Mouse (Mus musculus): Measurements from ENCODE around the gene Zmiz1. TPM values are rescaled to one million over a fixed set of nuclear protein-coding genes. Genes with fewer than 3 reads are reported as not detected.

Zmiz1 gene
- polyA plus RNA-seq, 1 experiment from 2014 or later = 57.4 TPM

DNA sequence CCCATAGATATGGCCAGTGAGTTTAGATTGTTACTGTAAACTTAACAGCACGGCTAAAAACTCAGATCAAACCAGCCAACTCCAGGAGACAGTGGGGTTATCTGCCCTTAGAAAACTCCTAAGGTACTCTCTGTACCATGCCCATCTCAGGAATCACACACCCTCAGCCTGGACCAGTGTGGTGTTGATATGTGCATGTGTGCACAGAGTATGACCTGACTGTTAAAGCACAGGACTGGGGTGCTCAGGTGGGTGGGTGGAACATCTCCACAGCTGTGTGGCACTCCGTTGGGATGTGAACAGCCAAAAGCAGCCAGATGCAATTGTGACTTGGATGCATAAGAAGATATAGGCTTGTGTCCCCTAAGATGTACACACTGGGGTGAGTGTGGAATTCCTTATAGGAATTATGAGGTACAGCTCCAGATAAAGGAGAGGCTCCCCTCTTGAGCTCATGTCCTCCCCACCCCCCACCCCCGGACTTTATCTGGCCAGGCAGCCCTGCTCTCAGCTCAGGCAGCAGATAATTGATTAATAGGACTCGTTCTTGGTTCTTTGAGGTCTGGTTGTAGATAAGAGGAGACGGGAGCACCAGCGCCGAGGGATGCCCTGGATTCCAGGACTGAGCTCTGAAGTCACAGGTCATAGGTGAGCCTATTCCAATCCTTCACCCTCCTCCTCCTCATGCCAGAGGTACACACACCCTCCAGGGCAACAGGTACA lies 35.1 kb upstream of the Zmiz1 start:
- H3K9ac ChIP-seq (ENCODE audit: low read length) = no peak overlapping the region
- H3K9me3 ChIP-seq (ENCODE audit: control insufficient read depth, low read length) = no peaks in the 10 kb centered on the region
- no peaks in the 10 kb centered on the region for H3K36me3 ChIP-seq (ENCODE audit: control insufficient read depth, insufficient read depth, low read length)
- no peak overlapping the region for H3K4me3 ChIP-seq (ENCODE audit: low read depth, low read length)
- 78% methylated on average over 7 of the region's 7 CpGs for WGBS
- H3K4me2 ChIP-seq (ENCODE audit: low read depth) = no peak overlapping the region
- H3K27me3 ChIP-seq (ENCODE audit: control insufficient read depth, insufficient read depth, low read length) = no peaks in the 10 kb centered on the region
- DNase-seq (ENCODE audit: low spot score) (no peak), ATAC-seq (ENCODE audit: insufficient read depth, low FRiP score, low TSS enrichment) (no peak)
- no peaks in the 10 kb centered on the region for H3K4me1 ChIP-seq (ENCODE audit: control insufficient read depth, insufficient read depth, low read length)
- H3K27ac ChIP-seq (ENCODE audit: low read depth, low read length) = no peak overlapping the region

DNA sequence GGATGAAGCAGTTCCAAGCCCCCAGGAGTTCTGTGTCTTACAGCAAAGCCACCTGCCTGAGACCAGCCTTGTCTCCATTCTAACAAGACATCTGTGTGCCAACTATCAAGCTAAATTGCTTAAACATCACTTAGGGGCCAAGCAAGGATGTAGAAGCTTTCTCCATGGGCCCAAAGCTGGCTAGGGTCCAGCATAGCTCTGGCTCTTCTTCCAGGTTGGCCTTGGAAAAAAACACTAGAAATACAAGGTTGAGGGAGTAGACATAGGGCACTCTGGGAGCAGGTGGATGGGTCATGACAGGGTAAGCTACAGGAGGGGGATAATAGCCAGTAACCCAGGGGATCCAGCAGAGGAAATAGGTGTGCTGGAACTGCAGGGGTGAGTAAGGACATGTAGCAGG lies 20.7 kb upstream of the Zmiz1 start:
- Histone ChIP-seq H3K27me3 (ENCODE audit: control insufficient read depth, insufficient read depth, low read length) (no peaks in the 10 kb centered on the region), H3K4me2 (ENCODE audit: low read depth) (no peak overlapping the region), H3K9me3 (ENCODE audit: control insufficient read depth, low read length) (no peaks in the 10 kb centered on the region), H3K4me1 (ENCODE audit: control insufficient read depth, insufficient read depth, low read length) (no peaks in the 10 kb centered on the region), H3K36me3 (ENCODE audit: control insufficient read depth, insufficient read depth, low read length) (no peaks in the 10 kb centered on the region), H3K27ac (ENCODE audit: low read depth, low read length) (no peak overlapping the region), H3K9ac (ENCODE audit: low read length) (no peak overlapping the region), H3K4me3 (ENCODE audit: low read depth, low read length) (no peak overlapping the region)
- ATAC-seq (ENCODE audit: insufficient read depth, low FRiP score, low TSS enrichment) (no peak), DNase-seq (ENCODE audit: low spot score) (no peak)

DNA sequence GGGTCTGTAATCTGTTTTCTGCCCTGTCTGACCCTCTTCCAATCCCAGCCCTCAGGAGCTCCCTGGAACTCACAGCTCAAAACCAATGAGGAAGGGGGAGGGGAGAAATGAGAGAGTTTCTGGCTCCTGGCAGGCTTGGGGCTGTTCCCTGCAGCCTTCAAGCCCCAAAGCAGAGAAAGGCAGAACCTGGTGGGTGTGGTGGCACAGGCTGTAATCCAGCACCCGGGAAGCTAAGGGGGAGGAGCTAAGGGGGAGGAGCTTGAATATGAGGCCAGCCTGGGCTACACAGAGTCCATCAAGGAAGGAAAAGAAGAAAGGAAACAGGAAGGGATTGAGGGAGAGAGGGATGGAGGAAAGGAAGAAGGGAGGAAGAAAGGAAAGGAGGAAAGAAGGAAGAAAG lies 18.9 kb upstream of the Zmiz1 start:
- no peak overlapping the region for H3K4me2 ChIP-seq (ENCODE audit: low read depth)
- no peak overlapping the region for H3K9ac ChIP-seq (ENCODE audit: low read length)
- H3K4me3 ChIP-seq (ENCODE audit: low read depth, low read length) = no peak overlapping the region
- DNase-seq (ENCODE audit: low spot score) = no peak
- H3K9me3 ChIP-seq (ENCODE audit: control insufficient read depth, low read length) = no peaks in the 10 kb centered on the region
- H3K36me3 ChIP-seq (ENCODE audit: control insufficient read depth, insufficient read depth, low read length) = no peaks in the 10 kb centered on the region
- no peak overlapping the region for H3K27ac ChIP-seq (ENCODE audit: low read depth, low read length)
- no peak for ATAC-seq (ENCODE audit: insufficient read depth, low FRiP score, low TSS enrichment)
- no peaks in the 10 kb centered on the region for H3K4me1 ChIP-seq (ENCODE audit: control insufficient read depth, insufficient read depth, low read length)
- WGBS = 14% methylated on average over 1 of the region's 1 CpGs
- H3K27me3 ChIP-seq (ENCODE audit: control insufficient read depth, insufficient read depth, low read length) = no peaks in the 10 kb centered on the region

GRCm38 (mm10) chr14:25440777-25441176 lies 18.2 kb upstream of the Zmiz1 start:
- no peak overlapping the region for H3K4me3 ChIP-seq (ENCODE audit: low read depth, low read length)
- no peaks in the 10 kb centered on the region for H3K36me3 ChIP-seq (ENCODE audit: control insufficient read depth, insufficient read depth, low read length)
- no peaks in the 10 kb centered on the region for H3K27me3 ChIP-seq (ENCODE audit: control insufficient read depth, insufficient read depth, low read length)
- H3K9me3 ChIP-seq (ENCODE audit: control insufficient read depth, low read length) = no peaks in the 10 kb centered on the region
- no peaks in the 10 kb centered on the region for H3K4me1 ChIP-seq (ENCODE audit: control insufficient read depth, insufficient read depth, low read length)
- H3K27ac ChIP-seq (ENCODE audit: low read depth, low read length) = no peak overlapping the region
- H3K9ac ChIP-seq (ENCODE audit: low read length) = no peak overlapping the region
- WGBS = 61% methylated on average over 3 of the region's 3 CpGs
- ATAC-seq (ENCODE audit: insufficient read depth, low FRiP score, low TSS enrichment) = no peak
- no peak overlapping the region for H3K4me2 ChIP-seq (ENCODE audit: low read depth)
- DNase-seq (ENCODE audit: low spot score) = no peak

DNA sequence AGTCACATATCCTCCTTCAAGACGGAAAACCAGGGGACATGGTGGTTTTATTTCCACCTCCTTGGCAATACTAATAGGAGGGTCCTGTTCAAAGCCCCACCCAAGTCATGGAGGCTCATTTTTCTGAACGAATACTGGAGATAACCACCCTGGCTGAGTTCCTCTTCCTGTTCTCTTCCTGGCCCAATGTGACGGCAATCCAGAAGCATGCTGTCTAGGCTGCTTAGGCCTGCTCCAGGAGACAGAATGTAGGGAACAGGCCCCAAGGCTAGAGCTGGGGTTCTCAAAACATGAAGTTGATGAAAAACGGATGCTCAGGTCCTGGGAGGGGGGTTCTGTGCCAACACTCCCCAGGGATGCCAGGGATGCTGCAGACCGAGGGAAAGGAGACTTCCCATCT lies 17.5 kb upstream of the Zmiz1 start:
- WGBS = 78% methylated on average over 5 of the region's 5 CpGs
- Histone ChIP-seq H3K27me3 (ENCODE audit: control insufficient read depth, insufficient read depth, low read length) (no peaks in the 10 kb centered on the region), H3K4me2 (ENCODE audit: low read depth) (no peak overlapping the region), H3K4me3 (ENCODE audit: low read depth, low read length) (no peak overlapping the region), H3K27ac (ENCODE audit: low read depth, low read length) (no peak overlapping the region), H3K36me3 (ENCODE audit: control insufficient read depth, insufficient read depth, low read length) (no peaks in the 10 kb centered on the region), H3K9ac (ENCODE audit: low read length) (no peak overlapping the region), H3K9me3 (ENCODE audit: control insufficient read depth, low read length) (no peaks in the 10 kb centered on the region), H3K4me1 (ENCODE audit: control insufficient read depth, insufficient read depth, low read length) (no peaks in the 10 kb centered on the region)
- DNase-seq (ENCODE audit: low spot score) = no peak
- ATAC-seq (ENCODE audit: insufficient read depth, low FRiP score, low TSS enrichment) = no peak

- H3K9me3 ChIP-seq (ENCODE audit: control insufficient read depth, low read length) = no peaks in the 10 kb centered on the region
- H3K4me3 ChIP-seq (ENCODE audit: low read depth, low read length) = no peak overlapping the region
- H3K4me2 ChIP-seq (ENCODE audit: low read depth) = no peak overlapping the region
- H3K4me1 ChIP-seq (ENCODE audit: control insufficient read depth, insufficient read depth, low read length) = no peaks in the 10 kb centered on the region
- WGBS = 19% methylated on average over 2 of the region's 2 CpGs
- H3K27me3 ChIP-seq (ENCODE audit: control insufficient read depth, insufficient read depth, low read length) = no peaks in the 10 kb centered on the region
- DNase-seq (ENCODE audit: low spot score) (no peak), ATAC-seq (ENCODE audit: insufficient read depth, low FRiP score, low TSS enrichment) (no peak)
- no peak overlapping the region for H3K27ac ChIP-seq (ENCODE audit: low read depth, low read length)
- no peak overlapping the region for H3K9ac ChIP-seq (ENCODE audit: low read length)
- no peaks in the 10 kb centered on the region for H3K36me3 ChIP-seq (ENCODE audit: control insufficient read depth, insufficient read depth, low read length)
These were observed 16.3 kb upstream of the Zmiz1 start for GRCm38 (mm10) chr14:25442676-25443075.

- Histone ChIP-seq H3K9me3 (ENCODE audit: control insufficient read depth, low read length) (no peaks in the 10 kb centered on the region), H3K4me3 (ENCODE audit: low read depth, low read length) (no peak overlapping the region), H3K9ac (ENCODE audit: low read length) (no peak overlapping the region), H3K4me2 (ENCODE audit: low read depth) (no peak overlapping the region), H3K27ac (ENCODE audit: low read depth, low read length) (no peak overlapping the region), H3K27me3 (ENCODE audit: control insufficient read depth, insufficient read depth, low read length) (no peaks in the 10 kb centered on the region), H3K36me3 (ENCODE audit: control insufficient read depth, insufficient read depth, low read length) (no peaks in the 10 kb centered on the region), H3K4me1 (ENCODE audit: control insufficient read depth, insufficient read depth, low read length) (no peaks in the 10 kb centered on the region)
- DNase-seq (ENCODE audit: low spot score) (no peak), ATAC-seq (ENCODE audit: insufficient read depth, low FRiP score, low TSS enrichment) (no peak)
- WGBS = 81% methylated on average over 6 of the region's 6 CpGs
These were observed 11.7 kb upstream of the Zmiz1 start for GRCm38 (mm10) chr14:25447136-25447775.

- Histone ChIP-seq H3K36me3 (ENCODE audit: control insufficient read depth, insufficient read depth, low read length) (no peaks in the 10 kb centered on the region), H3K4me1 (ENCODE audit: control insufficient read depth, insufficient read depth, low read length) (no peaks in the 10 kb centered on the region), H3K4me2 (ENCODE audit: low read depth) (no peak overlapping the region), H3K4me3 (ENCODE audit: low read depth, low read length) (no peak overlapping the region), H3K27ac (ENCODE audit: low read depth, low read length) (no peak overlapping the region), H3K9ac (ENCODE audit: low read length) (no peak overlapping the region), H3K27me3 (ENCODE audit: control insufficient read depth, insufficient read depth, low read length) (no peaks in the 10 kb centered on the region), H3K9me3 (ENCODE audit: control insufficient read depth, low read length) (no peaks in the 10 kb centered on the region)
- ATAC-seq (ENCODE audit: insufficient read depth, low FRiP score, low TSS enrichment) = no peak
- DNase-seq (ENCODE audit: low spot score) = no peak
- WGBS = 63% methylated on average over 2 of the region's 2 CpGs
These were observed 10.5 kb upstream of the Zmiz1 start for GRCm38 (mm10) chr14:25448471-25448870.

DNA sequence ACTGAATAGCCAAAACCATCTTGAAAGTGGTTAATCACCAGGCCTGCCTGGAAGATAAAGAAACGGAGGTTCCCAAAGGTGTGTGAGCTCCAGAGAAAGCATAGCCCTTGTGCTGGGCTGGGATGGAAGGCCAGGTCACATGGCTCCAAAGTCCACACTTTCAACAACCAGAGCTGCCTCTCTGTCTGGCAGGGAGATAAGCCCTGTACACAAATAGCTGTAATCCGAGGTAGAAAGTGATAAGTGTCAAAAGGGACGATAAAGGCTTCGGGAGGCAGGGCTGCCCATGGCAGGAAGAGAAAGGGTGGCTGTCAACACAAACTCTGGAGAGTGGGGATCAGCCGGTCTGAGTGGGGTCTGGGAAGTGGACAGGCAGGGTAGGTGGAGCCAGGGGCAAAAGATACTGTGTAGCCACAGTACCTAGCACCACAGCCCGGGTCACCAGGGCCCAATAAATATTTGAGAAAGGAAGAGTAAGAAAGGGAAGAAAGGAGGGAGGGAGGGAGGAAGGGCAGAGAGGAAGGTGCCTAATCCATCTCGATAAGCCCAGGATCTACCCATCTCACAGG lies 7.8 kb upstream of the Zmiz1 start:
- Histone ChIP-seq H3K4me3 (ENCODE audit: low read depth, low read length) (no peak overlapping the region), H3K9me3 (ENCODE audit: control insufficient read depth, low read length) (no peaks in the 10 kb centered on the region), H3K9ac (ENCODE audit: low read length) (no peak overlapping the region), H3K27me3 (ENCODE audit: control insufficient read depth, insufficient read depth, low read length) (no peaks in the 10 kb centered on the region), H3K27ac (ENCODE audit: low read depth, low read length) (no peak overlapping the region), H3K36me3 (ENCODE audit: control insufficient read depth, insufficient read depth, low read length) (no peaks in the 10 kb centered on the region), H3K4me2 (ENCODE audit: low read depth) (no peak overlapping the region), H3K4me1 (ENCODE audit: control insufficient read depth, insufficient read depth, low read length) (peaks cover 5% of the 10 kb centered on the region)
- no peak for ATAC-seq (ENCODE audit: insufficient read depth, low FRiP score, low TSS enrichment)
- WGBS = 61% methylated on average over 7 of the region's 7 CpGs
- no peak for DNase-seq (ENCODE audit: low spot score)

All from neural tube, embryonic 11.5 days (tissue).